Mouse (Mus musculus) forebrain, embryonic 12.5 days (tissue): ENCODE results near the gene Col12a1. TPM values are rescaled to one million over a fixed set of nuclear protein-coding genes. Genes with fewer than 3 reads are reported as not detected.

Experiments used
- ATAC-seq: fragments of 200-750 bp; cut with Nextera tagmentation; 2 replicates; pipeline ENCODE4 v1.8.0; 2017; ENCODE audit warnings: moderate TSS enrichment; ENCODE audit not compliant: low FRiP score
- H3K27ac ChIP-seq: fragments of 300-500 bp; sonication (generic); 2 replicates; pipeline ENCODE4 v1.5.1; 2016; ENCODE audit warnings: mild to moderate bottlenecking
- H3K27me3 ChIP-seq: fragments of 300-500 bp; sonication (generic); 2 replicates; pipeline ENCODE4 v1.6.1; 2016; ENCODE audit warnings: mild to moderate bottlenecking
- H3K36me3 ChIP-seq: fragments of 300-500 bp; sonication (generic); replicated peaks from 2 replicates; pipeline ENCODE4 v1.6.1; 2016; ENCODE audit warnings: mild to moderate bottlenecking
- H3K4me1 ChIP-seq: fragments of 300-500 bp; sonication (generic); 2 replicates; pipeline ENCODE4 v1.6.1; 2016
- H3K4me2 ChIP-seq: fragments of 300-500 bp; sonication (generic); 2 replicates; pipeline ENCODE4 v1.6.1; 2016; ENCODE audit warnings: mild to moderate bottlenecking, moderate library complexity
- H3K4me3 ChIP-seq: fragments of 300-500 bp; sonication (generic); replicated peaks from 2 replicates; pipeline ENCODE4 v1.5.1; 2016; ENCODE audit warnings: mild to moderate bottlenecking
- H3K9ac ChIP-seq: fragments of 300-500 bp; sonication (generic); 2 replicates; pipeline ENCODE4 v1.6.1; 2016; ENCODE audit warnings: mild to moderate bottlenecking
- H3K9me3 ChIP-seq: fragments of 300-500 bp; sonication (generic); 2 replicates; pipeline ENCODE4 v1.6.1; 2016
- WGBS: fragments of 180-500 bp; shearing (Covaris S2); methylation state at CpG from one replicate; pipeline ENCODE4 v1.1.7; 2016; 5-methylcytosine and 5-hydroxymethylcytosine counted together
- polyA plus RNA-seq: library from polyadenylated mRNA; unstranded; fragments of >200 nt; fragmentation: Nextera tagmentation; extraction: Ambion mirVana; gene quantifications from 2 replicates; pipeline ENCODE4 v1.2.1, GENCODE M21; 2016

The Col12a1 gene
- polyA plus RNA-seq, result 13.1 and 19.4 TPM in 2 replicates

GRCm38 (mm10) chr9:79718481-79719370, at the start of gene Col12a1:
Col12a1 (minus strand) TSS chr9:79718831.
- no peaks in the 10 kb centered on the region for H3K9me3 ChIP-seq
- H3K4me2 ChIP-seq, result peak within 1 kb of the TSS; percentile 87
- WGBS, result under 1% methylated on average over 64 of the region's 64 CpGs
- no peaks in the 10 kb centered on the region for H3K36me3 ChIP-seq
- peak within 1 kb of the TSS; percentile 50 for H3K4me3 ChIP-seq
- H3K27me3 ChIP-seq, result peaks cover 63% of the 10 kb centered on the region
- H3K4me1 ChIP-seq, result peaks cover 52% of the 10 kb centered on the region
- peak within 1 kb of the TSS; percentile 53 for H3K9ac ChIP-seq
- peak; percentile 55 for ATAC-seq
- 0 out of 2 replicates have a peak within 1 kb of the TSS, but pooled peaks have one; percentile 32 for H3K27ac ChIP-seq

DNA sequence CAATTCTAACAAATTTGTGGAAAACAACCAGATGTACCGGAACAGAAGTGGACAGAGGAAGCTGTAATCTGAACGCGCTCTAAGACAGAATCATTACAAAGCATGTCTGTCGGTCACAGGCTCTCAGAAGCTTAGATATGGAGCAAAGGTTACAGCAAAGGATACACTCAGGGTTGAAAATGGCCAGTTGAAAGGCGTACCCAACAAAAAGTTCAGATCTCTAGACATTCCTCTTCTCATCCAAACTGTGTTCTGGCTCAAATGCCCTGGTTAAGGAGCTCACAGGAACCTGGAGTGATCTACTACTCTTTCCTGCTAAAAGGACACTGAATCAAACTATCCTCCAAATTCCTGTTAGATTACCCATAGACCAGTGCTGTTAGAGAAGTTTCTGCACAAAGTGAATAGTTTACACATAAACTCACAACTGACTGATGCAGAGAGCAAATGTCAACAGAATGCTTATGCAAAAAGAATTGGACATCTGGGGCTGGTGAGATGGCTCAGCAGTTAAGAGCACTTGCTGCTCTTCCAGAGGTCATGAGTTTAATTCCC, 48.4 kb upstream of the Col12a1 start:
- 96% methylated on average over 5 of the region's 5 CpGs for WGBS
- Histone ChIP-seq H3K4me2 (no peak overlapping the region), H3K9ac (no peak overlapping the region)

GRCm38 (mm10) chr9:79765329-79765728, 46.7 kb upstream of the Col12a1 start:
- H3K9me3 ChIP-seq, result no peaks in the 10 kb centered on the region
- no peaks in the 10 kb centered on the region for H3K27me3 ChIP-seq
- no peak for ATAC-seq
- H3K9ac ChIP-seq, result no peak overlapping the region
- 90% methylated on average over 4 of the region's 4 CpGs for WGBS
- H3K27ac ChIP-seq, result no peak overlapping the region
- H3K4me2 ChIP-seq, result no peak overlapping the region
- no peak overlapping the region for H3K4me3 ChIP-seq
- H3K36me3 ChIP-seq, result no peaks in the 10 kb centered on the region
- H3K4me1 ChIP-seq, result no peaks in the 10 kb centered on the region

More for the DNA sequence above, 48.4 kb upstream of the Col12a1 start:
- H3K27me3 ChIP-seq, result no peaks in the 10 kb centered on the region
- H3K9me3 ChIP-seq, result no peaks in the 10 kb centered on the region
- no peak overlapping the region for H3K27ac ChIP-seq
- no peaks in the 10 kb centered on the region for H3K36me3 ChIP-seq
- no peaks in the 10 kb centered on the region for H3K4me1 ChIP-seq
- ATAC-seq, result no peak
- no peak overlapping the region for H3K4me3 ChIP-seq

DNA sequence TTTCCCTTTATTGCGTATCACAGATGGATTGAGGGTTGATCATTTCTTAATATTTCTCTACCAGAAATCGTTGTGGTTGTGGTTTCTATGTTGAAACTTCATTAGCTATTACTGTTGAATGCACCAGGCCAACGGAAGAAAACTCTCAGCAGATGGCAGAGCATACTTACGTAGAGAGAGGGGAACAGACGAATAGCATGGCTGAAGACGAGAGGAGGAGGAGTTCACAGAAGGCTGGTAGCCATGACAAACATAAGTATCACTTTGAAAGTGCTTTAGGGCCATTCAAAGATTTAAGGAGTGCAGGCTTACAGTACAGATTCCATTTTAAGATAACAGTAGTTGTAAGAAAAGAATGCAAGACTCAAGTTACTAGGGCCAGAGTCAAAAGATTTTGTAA, 43.9 kb upstream of the Col12a1 start:
- WGBS, result 83% methylated on average over 6 of the region's 6 CpGs
- Histone ChIP-seq H3K27ac (no peak overlapping the region), H3K4me3 (no peak overlapping the region), H3K4me2 (no peak overlapping the region), H3K36me3 (peaks cover 4% of the 10 kb centered on the region; the same call in 1 of the 2 replicates), H3K4me1 (peaks cover 7% of the 10 kb centered on the region), H3K27me3 (no peaks in the 10 kb centered on the region), H3K9me3 (no peaks in the 10 kb centered on the region), H3K9ac (no peak overlapping the region)
- no peak for ATAC-seq

DNA sequence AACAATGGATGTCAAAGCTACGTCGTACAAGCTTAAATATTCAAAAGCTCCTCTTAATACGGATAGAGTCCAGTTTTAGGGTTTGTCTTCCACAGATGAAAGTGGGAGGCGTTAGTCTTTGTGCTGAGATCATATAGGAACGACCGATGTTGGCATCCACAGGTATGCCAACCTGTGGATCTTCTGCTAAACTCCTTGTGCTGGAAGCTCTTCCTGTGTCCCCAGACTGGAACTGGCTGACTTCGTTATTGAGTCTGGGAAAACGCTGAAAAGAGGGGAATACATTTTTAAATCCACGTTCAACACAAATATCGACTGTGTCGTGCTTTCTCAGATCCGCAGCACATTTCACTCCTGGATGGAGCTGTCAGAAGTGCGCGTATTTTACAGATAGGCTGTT, 41.4 kb upstream of the Col12a1 start:
- peaks cover 7% of the 10 kb centered on the region for H3K4me1 ChIP-seq
- no peaks in the 10 kb centered on the region for H3K9me3 ChIP-seq
- no peak for ATAC-seq
- peak overlapping the region; percentile 82 for H3K4me3 ChIP-seq
- 8% methylated on average over 14 of the region's 14 CpGs for WGBS
- H3K27me3 ChIP-seq, result no peaks in the 10 kb centered on the region
- H3K9ac ChIP-seq, result peak overlapping the region; percentile 80
- H3K4me2 ChIP-seq, result peak overlapping the region; percentile 69
- peaks cover 17% of the 10 kb centered on the region for H3K36me3 ChIP-seq
- peak overlapping the region; percentile 83 for H3K27ac ChIP-seq

GRCm38 (mm10) chr9:79759385-79760005, 40.9 kb upstream of the Col12a1 start, which contains the start of gene Cox7a2:
Cox7a2 (minus strand) TSS chr9:79759878.
- H3K9ac ChIP-seq, result peak within 1 kb of the TSS; percentile 80
- no peaks in the 10 kb centered on the region for H3K27me3 ChIP-seq
- peak; percentile 100 for ATAC-seq
- peak within 1 kb of the TSS; percentile 83 for H3K27ac ChIP-seq
- peaks cover 7% of the 10 kb centered on the region for H3K4me1 ChIP-seq
- peaks cover 20% of the 10 kb centered on the region for H3K36me3 ChIP-seq
- no peaks in the 10 kb centered on the region for H3K9me3 ChIP-seq
- H3K4me2 ChIP-seq, result peak within 1 kb of the TSS; percentile 69
- WGBS, result under 1% methylated on average over 49 of the region's 49 CpGs
- peak within 1 kb of the TSS; percentile 82 for H3K4me3 ChIP-seq

DNA sequence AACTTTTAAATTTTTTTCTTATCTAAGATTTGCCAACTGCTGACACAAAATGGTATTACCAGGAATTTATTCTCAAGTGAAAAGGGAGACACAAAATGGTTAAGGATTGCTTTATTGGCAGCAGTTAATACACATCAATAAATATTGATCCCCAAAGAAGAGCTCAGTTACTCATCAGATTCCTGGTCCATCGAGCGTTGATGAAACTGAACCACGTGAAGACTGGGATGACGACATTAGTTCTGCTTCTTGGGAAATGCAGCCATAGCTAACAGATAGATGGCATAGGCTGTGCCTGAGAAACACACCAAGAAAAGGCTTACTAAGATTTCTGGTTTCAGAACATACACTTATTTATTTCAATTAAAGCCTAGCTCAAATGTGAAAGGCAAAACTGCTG, 36.7 kb upstream of the Col12a1 start:
- H3K36me3 ChIP-seq, result peaks cover 38% of the 10 kb centered on the region
- H3K9me3 ChIP-seq, result no peaks in the 10 kb centered on the region

GRCm38 (mm10) chr9:79751846-79752245, 33.2 kb upstream of the Col12a1 start:
- no peak overlapping the region for H3K4me2 ChIP-seq
- ATAC-seq, result no peak
- H3K9ac ChIP-seq, result no peak overlapping the region
- peaks cover 30% of the 10 kb centered on the region for H3K36me3 ChIP-seq
- no peaks in the 10 kb centered on the region for H3K27me3 ChIP-seq
- no peaks in the 10 kb centered on the region for H3K4me1 ChIP-seq
- 85% methylated on average over 8 of the region's 8 CpGs for WGBS
- no peak overlapping the region for H3K27ac ChIP-seq
- no peak overlapping the region for H3K4me3 ChIP-seq
- no peaks in the 10 kb centered on the region for H3K9me3 ChIP-seq

More for the DNA sequence above, 36.7 kb upstream of the Col12a1 start:
- H3K9ac ChIP-seq, result no peak overlapping the region
- 94% methylated on average over 4 of the region's 4 CpGs for WGBS
- H3K4me3 ChIP-seq, result no peak overlapping the region
- no peak overlapping the region for H3K27ac ChIP-seq
- H3K4me2 ChIP-seq, result no peak overlapping the region
- no peaks in the 10 kb centered on the region for H3K27me3 ChIP-seq
- no peak for ATAC-seq
- H3K4me1 ChIP-seq, result peaks cover 7% of the 10 kb centered on the region

- H3K9me3 ChIP-seq, result no peaks in the 10 kb centered on the region
- WGBS, result 93% methylated on average over 7 of the region's 7 CpGs
- ATAC-seq, result no peak
These were observed 32.1 kb upstream of the Col12a1 start for GRCm38 (mm10) chr9:79750709-79751108.

DNA sequence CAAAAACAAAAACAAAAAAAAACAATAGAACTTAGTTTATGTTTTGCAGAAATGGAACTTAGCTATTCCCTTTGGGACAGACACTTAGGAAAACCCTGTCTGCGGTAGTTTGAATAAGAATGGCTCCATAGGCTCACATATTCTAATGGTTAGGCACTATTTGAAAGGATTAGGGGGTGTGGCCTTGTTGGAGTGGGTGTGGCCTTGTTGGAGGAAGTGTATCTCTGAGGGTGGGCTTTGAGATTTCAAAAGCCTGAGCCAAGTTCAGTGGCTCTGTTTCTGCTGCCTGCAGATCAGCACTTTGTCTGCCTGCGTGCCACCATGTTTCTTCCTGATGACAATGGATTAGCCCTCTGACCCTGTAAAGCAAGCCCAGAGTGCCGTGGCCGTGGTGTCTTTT, 26.4 kb upstream of the Col12a1 start:
- no peak overlapping the region for H3K4me3 ChIP-seq
- H3K27ac ChIP-seq, result no peak overlapping the region
- 47% methylated on average over 4 of the region's 4 CpGs for WGBS
- no peaks in the 10 kb centered on the region for H3K9me3 ChIP-seq
- ATAC-seq, result no peak
- no peak overlapping the region for H3K9ac ChIP-seq
- H3K4me1 ChIP-seq, result no peaks in the 10 kb centered on the region
- no peak overlapping the region for H3K4me2 ChIP-seq
- H3K27me3 ChIP-seq, result no peaks in the 10 kb centered on the region
- H3K36me3 ChIP-seq, result no peaks in the 10 kb centered on the region

More at GRCm38 (mm10) chr9:79750709-79751108, 32.1 kb upstream of the Col12a1 start:
- H3K36me3 ChIP-seq, result peaks cover 26% of the 10 kb centered on the region
- H3K4me1 ChIP-seq, result no peaks in the 10 kb centered on the region
- H3K4me3 ChIP-seq, result no peak overlapping the region
- no peak overlapping the region for H3K4me2 ChIP-seq
- no peak overlapping the region for H3K9ac ChIP-seq
- H3K27ac ChIP-seq, result no peak overlapping the region
- H3K27me3 ChIP-seq, result no peaks in the 10 kb centered on the region

DNA sequence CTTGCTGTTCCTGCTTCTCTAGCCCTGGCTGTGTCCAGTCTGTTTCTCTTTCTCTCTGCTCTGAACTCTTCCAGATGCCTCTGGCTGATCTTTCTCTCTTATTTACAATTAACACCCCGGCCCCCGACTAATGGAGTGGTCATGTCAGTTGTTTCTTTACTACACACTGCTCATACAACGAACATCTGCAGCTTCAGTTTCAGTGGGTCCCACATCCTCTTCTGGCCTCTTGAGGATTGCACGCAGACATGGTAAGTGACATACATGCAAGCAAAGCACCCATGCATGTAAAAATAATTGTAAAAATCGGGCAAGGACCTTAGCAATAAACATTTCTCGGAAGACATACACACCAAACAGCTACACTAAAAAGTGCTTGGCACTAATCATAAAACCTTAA, 17.0 kb upstream of the Col12a1 start:
- WGBS, result 86% methylated on average over 6 of the region's 6 CpGs
- Histone ChIP-seq H3K27me3 (no peaks in the 10 kb centered on the region), H3K36me3 (no peaks in the 10 kb centered on the region), H3K27ac (no peak overlapping the region), H3K4me3 (no peak overlapping the region), H3K4me2 (no peak overlapping the region), H3K9me3 (no peaks in the 10 kb centered on the region), H3K4me1 (no peaks in the 10 kb centered on the region), H3K9ac (no peak overlapping the region)
- no peak for ATAC-seq

GRCm38 (mm10) chr9:79730301-79730700, 11.7 kb upstream of the Col12a1 start:
- Histone ChIP-seq H3K4me3 (no peak overlapping the region), H3K4me2 (no peak overlapping the region), H3K4me1 (no peaks in the 10 kb centered on the region), H3K36me3 (no peaks in the 10 kb centered on the region), H3K27me3 (no peaks in the 10 kb centered on the region), H3K9ac (no peak overlapping the region), H3K27ac (no peak overlapping the region), H3K9me3 (no peaks in the 10 kb centered on the region)
- 90% methylated on average over 5 of the region's 5 CpGs for WGBS
- ATAC-seq, result no peak
